Mouse (Mus musculus) urinary bladder, postnatal 14 days (tissue): ENCODE results near the gene Car5a.
A peak's percentile ranks its signal among the peaks of the same experiment; 100 is the strongest.

ENCODE experiments used
- DNase-seq: peaks from one replicate; pipeline ENCODE4 v3.0.0; 2021; ENCODE audit warnings: low spot score

Gene Car5a

GRCm38 (mm10) chr8:121944831-121945230 lies at the start of gene Car5a:
Gene Car5a, minus strand, starts transcription at chr8:121944904.
- DNase-seq, result no peak

GRCm38 (mm10) chr8:121992911-121993310 lies 48.2 kb upstream of the Car5a start:
- DNase-seq, result no peak

GRCm38 (mm10) chr8:121991611-121992010 lies 46.9 kb upstream of the Car5a start:
- no peak for DNase-seq

- DNase-seq, result no peak
These were observed 46.0 kb upstream of the Car5a start for GRCm38 (mm10) chr8:121990506-121991255.

GRCm38 (mm10) chr8:121987892-121988291 lies 43.2 kb upstream of the Car5a start:
- no peak for DNase-seq

- no peak for DNase-seq
These were observed 41.0 kb upstream of the Car5a start for GRCm38 (mm10) chr8:121985673-121986072.

GRCm38 (mm10) chr8:121981520-121981895 lies 36.8 kb upstream of the Car5a start:
- no peak for DNase-seq

GRCm38 (mm10) chr8:121980792-121981519 lies 36.3 kb upstream of the Car5a start:
- no peak for DNase-seq

- DNase-seq, result no peak
These were observed 34.0 kb upstream of the Car5a start for GRCm38 (mm10) chr8:121978670-121979069.

- DNase-seq, result peak; percentile 41
These were observed 33.3 kb upstream of the Car5a start for GRCm38 (mm10) chr8:121977819-121978590.

GRCm38 (mm10) chr8:121973906-121974305 lies 29.2 kb upstream of the Car5a start:
- no peak for DNase-seq

GRCm38 (mm10) chr8:121971488-121972058 lies 26.9 kb upstream of the Car5a start:
- DNase-seq, result no peak

GRCm38 (mm10) chr8:121970225-121970624 lies 25.5 kb upstream of the Car5a start:
- no peak for DNase-seq

GRCm38 (mm10) chr8:121968542-121968941 lies 23.8 kb upstream of the Car5a start:
- DNase-seq, result no peak

- DNase-seq, result no peak
These were observed 23.3 kb upstream of the Car5a start for GRCm38 (mm10) chr8:121967977-121968376.

- DNase-seq, result no peak
These were observed 22.2 kb upstream of the Car5a start for GRCm38 (mm10) chr8:121966714-121967448.

GRCm38 (mm10) chr8:121966110-121966509 lies 21.4 kb upstream of the Car5a start:
- DNase-seq, result no peak

GRCm38 (mm10) chr8:121964716-121965512 lies 20.2 kb upstream of the Car5a start:
- no peak for DNase-seq

GRCm38 (mm10) chr8:121962892-121963291 lies 18.2 kb upstream of the Car5a start:
- DNase-seq, result no peak

- DNase-seq, result no peak
These were observed 13.7 kb upstream of the Car5a start for GRCm38 (mm10) chr8:121958395-121958794.
